Mouse (Mus musculus): ENCODE measurements around the gene Fam120b. TPM values are rescaled to one million over a fixed set of nuclear protein-coding genes. Genes with fewer than 3 reads are reported as not detected.
"Not testable (repeated sequence)": the region's sequence is repeated elsewhere in the genome, so short reads cannot be mapped to it uniquely, and the experiment has no call there.

Fam120b gene
- total RNA-seq, 2 experiments from 2014 or later = 34.2 to 38.5 TPM

- intact Hi-C loops (cut with DNase I) = no loop called here
- peak; percentile 67 to 87 for DNase-seq (ENCODE audit: low spot score in 2 of 2)
Measured at GRCm38 (mm10) chr17:15423080-15423765, 27.2 kb downstream of the Fam120b start.

GRCm38 (mm10) chr17:15425931-15426330 is 29.9 kb downstream of the Fam120b start:
- intact Hi-C loops (cut with DNase I) = no loop called here
- DNase-seq (ENCODE audit: low spot score in 2 of 2) = no peak

GRCm38 (mm10) chr17:15429451-15429850 is 33.4 kb downstream of the Fam120b start:
- DNase-seq (ENCODE audit: low spot score in 2 of 2) = no peak
- intact Hi-C loops (cut with DNase I) = no loop called here

- intact Hi-C loops (cut with DNase I) = no loop called here
- no peak for DNase-seq (ENCODE audit: low spot score in 2 of 2)
Measured at GRCm38 (mm10) chr17:15429937-15430336, 33.9 kb downstream of the Fam120b start.

- intact Hi-C loops (cut with DNase I) = no loop called here
- DNase-seq (ENCODE audit: low spot score in 2 of 2) = no peak
Measured at GRCm38 (mm10) chr17:15431021-15431514, 35.1 kb downstream of the Fam120b start.

GRCm38 (mm10) chr17:15431551-15431950 is 35.5 kb downstream of the Fam120b start:
- intact Hi-C loops (cut with DNase I) = no loop called here
- DNase-seq (ENCODE audit: low spot score in 2 of 2) = no peak

- intact Hi-C loops (cut with DNase I) = no loop called here
- no peak for DNase-seq (ENCODE audit: low spot score in 2 of 2)
Measured at GRCm38 (mm10) chr17:15432036-15432435, 36.0 kb downstream of the Fam120b start.

GRCm38 (mm10) chr17:15434748-15435147 is 38.7 kb downstream of the Fam120b start:
- intact Hi-C loops (cut with DNase I) = no loop called here
- no peak for DNase-seq (ENCODE audit: low spot score in 2 of 2)

GRCm38 (mm10) chr17:15440067-15440462 is 44.1 kb downstream of the Fam120b start:
- no peak for DNase-seq (ENCODE audit: low spot score in 2 of 2)
- intact Hi-C loops (cut with DNase I) = no loop called here

GRCm38 (mm10) chr17:15440463-15441121 is 44.6 kb downstream of the Fam120b start:
- intact Hi-C loops (cut with DNase I) = no loop called here
- peak; percentile 28 to 41 for DNase-seq (ENCODE audit: low spot score in 2 of 2)

- intact Hi-C loops (cut with DNase I) = no loop called here
- no peak for DNase-seq (ENCODE audit: low spot score in 2 of 2)
Measured at GRCm38 (mm10) chr17:15445421-15445820, 49.4 kb downstream of the Fam120b start.

- no peak for DNase-seq (ENCODE audit: low spot score in 2 of 2)
- intact Hi-C loops (cut with DNase I) = no loop called here
Measured at GRCm38 (mm10) chr17:15447831-15448230, 51.8 kb downstream of the Fam120b start.

GRCm38 (mm10) chr17:15449144-15449543 is 53.1 kb downstream of the Fam120b start:
- DNase-seq (ENCODE audit: low spot score in 2 of 2); intact Hi-C loops (cut with DNase I): not testable (repeated sequence)

GRCm38 (mm10) chr17:15449606-15450005 is 53.6 kb downstream of the Fam120b start:
- intact Hi-C loops (cut with DNase I) = no loop called here
- DNase-seq (ENCODE audit: low spot score in 2 of 2) = no peak

- no peak for DNase-seq (ENCODE audit: low spot score in 2 of 2)
- intact Hi-C loops (cut with DNase I) = no loop called here
Measured at GRCm38 (mm10) chr17:15455203-15455602, 59.2 kb downstream of the Fam120b start.

- no peak for DNase-seq (ENCODE audit: low spot score in 2 of 2)
- intact Hi-C loops (cut with DNase I) = no loop called here
Measured at GRCm38 (mm10) chr17:15456595-15456994, 60.6 kb downstream of the Fam120b start.

- no peak for DNase-seq (ENCODE audit: low spot score in 2 of 2)
- intact Hi-C loops (cut with DNase I) = no loop called here
Measured at GRCm38 (mm10) chr17:15459761-15460160, 63.8 kb downstream of the Fam120b start.

- no peak for DNase-seq (ENCODE audit: low spot score in 2 of 2)
Measured at GRCm38 (mm10) chr17:15461921-15462495, 66.0 kb downstream of the Fam120b start.

GRCm38 (mm10) chr17:15467669-15468068 is 71.7 kb downstream of the Fam120b start:
- intact Hi-C loops (cut with DNase I) = loop anchor here (2.0 to 5.0 kb wide), 2 partner anchors 90 to 403 kb away; partner anchors contain the start of gene Dll1

More at GRCm38 (mm10) chr17:15461921-15462495, 66.0 kb downstream of the Fam120b start:
- intact Hi-C loops (cut with DNase I) = no loop called here

GRCm38 (mm10) chr17:15472671-15473070 is 76.7 kb downstream of the Fam120b start:
- DNase-seq (ENCODE audit: low spot score in 2 of 2) = no peak
- intact Hi-C loops (cut with DNase I) = no loop called here

More at GRCm38 (mm10) chr17:15467669-15468068, 71.7 kb downstream of the Fam120b start:
- DNase-seq (ENCODE audit: low spot score in 2 of 2) = peak; percentile 64 to 75

Data from left cerebral cortex, postnatal 14 days (tissue).